Mouse (Mus musculus) spleen, postnatal 14 days (tissue): ENCODE measurements around the gene 5530401A14Rik.

Source experiments
- DNase-seq, 2 experiments: peaks; one replicate each; pipeline ENCODE4 v3.0.0; 2021 to 2022; ENCODE audit warnings: low spot score in 2 of 2

The 5530401A14Rik gene

GRCm38 (mm10) chr11:81926393-81926792, 65.9 kb downstream of the 5530401A14Rik start:
- DNase-seq, result no peak

- DNase-seq, result no peak
These were observed 77.0 kb downstream of the 5530401A14Rik start for GRCm38 (mm10) chr11:81937516-81937915.

GRCm38 (mm10) chr11:81940988-81941387, 80.5 kb downstream of the 5530401A14Rik start:
- DNase-seq, result no peak

GRCm38 (mm10) chr11:81942167-81942566, 81.7 kb downstream of the 5530401A14Rik start:
- DNase-seq, result no peak
